Mouse (Mus musculus) bone marrow, adult 2 months (tissue): ENCODE results near the gene Rab5c. TPM values are rescaled to one million over a fixed set of nuclear protein-coding genes. Genes with fewer than 3 reads are reported as not detected.

ENCODE experiments used
- H3K27ac ChIP-seq: fragments of 200-500 bp; 2 replicates; pipeline ENCODE4 v1.5.1; 2012; ENCODE audit warnings: low read depth, mild to moderate bottlenecking, control low read depth, inconsistent platforms, low read length; ENCODE audit not compliant: control insufficient read depth, poor library complexity, insufficient read depth
- H3K4me1 ChIP-seq: fragments of 200-500 bp; 2 replicates; pipeline ENCODE4 v1.6.1; 2011; ENCODE audit warnings: low read length; ENCODE audit not compliant: control insufficient read depth, insufficient read depth
- H3K4me3 ChIP-seq: fragments of 200-500 bp; replicated peaks from 2 replicates; pipeline ENCODE3; 2011; ENCODE audit warnings: mild to moderate bottlenecking, low read depth, low read length, control low read depth; ENCODE audit not compliant: control insufficient read depth
- CTCF ChIP-seq: fragments of 200-500 bp; IDR thresholded peaks from 2 replicates; pipeline ENCODE4 v1.5.1; 2011; ENCODE audit warnings: low read length, control low read depth; ENCODE audit not compliant: control insufficient read depth, insufficient read depth
- POLR2A ChIP-seq: fragments of 200-500 bp; IDR thresholded peaks from 2 replicates; pipeline ENCODE4 v1.6.1; 2011; ENCODE audit warnings: low read depth, mild to moderate bottlenecking, control low read depth, low read length, borderline replicate concordance; ENCODE audit not compliant: control insufficient read depth
- WGBS: fragments of 180-500 bp; shearing (Covaris S2); methylation state at CpG from one replicate; pipeline ENCODE4 v1.1.7; 2018; 5-methylcytosine and 5-hydroxymethylcytosine counted together
- polyA plus RNA-seq: library from polyadenylated mRNA; stranded (reverse); fragments of >200 nt; gene quantifications from 2 replicates; pipeline ENCODE4 v1.2.4, GENCODE M21; 2011; ENCODE audit warnings: low replicate concordance; ENCODE audit not compliant: missing spikeins, insufficient read depth, insufficient read length

The Rab5c gene
- polyA plus RNA-seq, 1 experiment = 126 TPM

DNA sequence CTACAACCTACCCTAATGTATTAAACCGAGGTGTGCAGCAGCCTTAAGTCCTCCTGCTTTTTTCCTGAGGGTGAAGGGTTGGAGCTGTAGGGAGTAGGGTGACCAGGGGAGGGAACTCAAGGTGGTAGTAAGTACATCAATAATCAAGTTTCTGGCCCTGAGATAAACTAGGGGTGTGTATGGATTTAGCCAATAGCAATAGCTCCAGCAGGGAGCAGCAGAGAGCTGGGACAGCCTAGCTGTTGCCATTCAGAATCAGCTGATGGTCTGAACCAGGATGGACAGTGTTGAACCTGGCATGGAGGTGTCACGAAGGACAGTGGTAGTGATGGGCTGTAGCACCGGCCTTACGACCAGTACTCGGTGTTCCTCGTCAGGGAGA is 23.5 kb downstream of the Rab5c start:
- Histone ChIP-seq H3K4me3 (peak overlapping the region; percentile 0), H3K4me1 (peaks cover 5% of the 10 kb centered on the region; the same call in 1 of the 2 replicates), H3K27ac (peak overlapping the region; percentile 78)
- TF ChIP-seq CTCF (peak; percentile 93), POLR2A (no peak)
- 43% methylated on average over 6 of the region's 6 CpGs for whole genome bisulfite sequencing

DNA sequence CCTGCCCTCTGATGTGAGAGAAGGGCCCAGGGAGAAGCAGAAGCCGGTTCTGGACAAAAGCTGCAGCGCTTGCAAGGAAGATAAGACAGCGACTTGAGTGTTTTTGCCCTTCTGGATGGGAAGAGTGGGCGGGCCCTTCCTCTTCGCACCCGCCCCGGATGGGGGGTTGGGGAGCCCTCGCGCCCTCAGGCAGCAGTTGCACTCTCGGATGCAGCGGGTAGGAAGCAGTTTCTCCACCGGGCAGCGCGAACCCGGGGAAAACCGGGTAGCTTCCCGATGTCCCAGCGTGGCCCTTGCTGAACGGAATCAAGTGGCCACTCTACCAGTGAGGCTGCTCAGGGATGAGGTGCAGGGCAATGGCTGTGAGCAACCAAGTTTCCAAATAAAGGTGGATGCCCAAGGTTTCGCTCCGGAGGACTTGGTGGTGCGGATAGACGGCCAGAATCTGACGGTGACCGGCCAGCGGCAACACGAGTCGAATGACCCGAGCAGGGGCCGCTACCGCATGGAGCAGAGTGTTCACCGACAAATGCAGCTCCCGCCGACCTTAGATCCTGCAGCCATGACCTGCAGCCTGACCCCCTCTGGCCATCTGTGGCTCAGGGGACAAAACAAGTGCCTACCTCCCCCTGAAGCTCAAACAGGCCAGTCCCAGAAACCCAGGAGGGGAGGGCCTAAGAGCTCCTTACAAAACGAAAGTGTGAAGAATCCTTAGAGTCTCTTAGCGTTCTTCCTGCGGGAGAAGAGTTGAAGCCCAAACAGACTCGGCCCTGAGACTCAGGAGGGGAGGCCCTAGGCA is 24.1 kb downstream of the Rab5c start, which contains the start of gene Hspb9:
TSS of gene Hspb9 (plus strand) at position 116 of the 799 bp plus-strand sequence.
- TF ChIP-seq CTCF = peak; percentile 17; the same call in 1 of the 2 replicates
- peak; percentile 57; the same call in 1 of the 2 replicates for TF ChIP-seq POLR2A
- H3K27ac ChIP-seq = peak within 1 kb of the TSS; percentile 78
- H3K4me3 ChIP-seq = peak within 1 kb of the TSS; percentile 66
- H3K4me1 ChIP-seq = peaks cover 5% of the 10 kb centered on the region; the same call in 1 of the 2 replicates
- WGBS = 2% methylated on average over 38 of the region's 38 CpGs

DNA sequence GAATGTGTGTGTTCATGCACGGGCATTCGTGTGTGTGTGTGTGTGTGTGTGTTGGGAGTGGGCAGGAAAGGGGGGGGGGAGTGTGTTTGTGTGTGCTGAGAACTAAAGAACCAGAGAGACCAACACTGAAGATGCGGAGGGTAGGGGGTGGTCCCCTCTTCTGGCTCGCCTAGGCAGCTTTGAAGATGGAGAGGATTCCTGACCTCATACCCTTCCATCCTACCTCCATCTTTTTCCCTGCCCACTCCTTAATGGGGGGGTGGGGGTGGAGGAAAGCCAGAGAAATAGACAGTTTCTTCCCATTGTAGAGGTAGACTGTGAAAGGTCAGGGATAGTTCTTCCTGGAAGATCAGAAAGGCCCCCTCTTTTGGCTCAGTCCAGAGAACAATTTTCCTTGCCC is 24.8 kb downstream of the Rab5c start:
- WGBS = 63% methylated on average over 4 of the region's 4 CpGs
- peaks cover 5% of the 10 kb centered on the region; the same call in 1 of the 2 replicates for H3K4me1 ChIP-seq
- H3K4me3 ChIP-seq = no peak overlapping the region
- no peak for TF ChIP-seq CTCF
- TF ChIP-seq POLR2A = no peak
- H3K27ac ChIP-seq = peak overlapping the region; percentile 78

DNA sequence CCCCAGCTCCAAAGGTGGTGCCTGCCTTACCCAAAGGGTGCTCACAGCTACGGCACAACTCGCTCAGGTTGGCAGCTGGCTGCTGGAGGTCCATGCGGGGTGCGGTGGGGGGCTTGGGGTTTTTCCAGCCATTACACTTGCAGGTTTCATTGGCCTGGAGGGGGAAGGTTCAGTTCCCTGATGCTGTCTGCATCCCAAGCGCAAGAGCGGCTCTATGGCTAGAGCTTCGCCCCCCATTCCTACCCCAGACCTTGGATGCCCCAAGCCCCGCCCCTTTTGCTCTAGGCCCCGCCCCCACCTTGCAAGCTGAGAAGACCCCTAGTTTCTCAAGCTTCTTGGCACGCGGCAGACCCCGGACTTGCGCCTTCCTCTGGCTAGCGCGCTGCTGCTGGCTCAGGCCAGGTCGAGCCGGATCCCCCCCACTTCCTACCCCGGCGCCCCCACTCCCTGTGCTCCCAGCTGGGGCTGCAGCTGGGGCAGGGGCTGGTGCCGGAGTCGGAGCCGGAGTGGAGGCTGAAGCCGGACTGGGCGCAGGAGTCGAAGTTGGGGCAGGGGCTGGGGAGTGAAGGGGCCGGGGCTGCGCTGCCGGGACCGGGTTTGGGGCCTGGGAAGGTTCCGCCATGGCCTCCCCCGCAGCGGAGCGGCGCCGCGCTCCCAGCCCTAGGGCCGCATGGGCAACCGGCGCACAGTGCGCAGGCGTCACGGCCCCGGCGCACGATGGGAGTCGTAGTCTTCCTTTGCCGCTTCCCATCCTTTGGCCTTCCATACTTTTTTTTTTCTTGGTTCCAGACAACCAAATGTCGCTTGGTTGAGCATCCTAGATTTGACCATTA is 26.0 kb downstream of the Rab5c start, which contains the start of gene Kat2a:
TSS of gene Kat2a (minus strand) at position 683 of the 833 bp plus-strand sequence.
- 1% methylated on average over 48 of the region's 48 CpGs for WGBS
- peak; percentile 76; the same call in 1 of the 2 replicates for TF ChIP-seq POLR2A
- TF ChIP-seq CTCF = no peak
- Histone ChIP-seq H3K4me3 (peak within 1 kb of the TSS; percentile 67), H3K4me1 (peaks cover 5% of the 10 kb centered on the region; the same call in 1 of the 2 replicates), H3K27ac (peak within 1 kb of the TSS; percentile 78; the same call in 1 of the 2 replicates)

GRCm38 (mm10) chr11:100710977-100711376 is 27.0 kb downstream of the Rab5c start:
- no peak overlapping the region for H3K4me3 ChIP-seq
- no peak overlapping the region for H3K27ac ChIP-seq
- TF ChIP-seq CTCF = no peak
- TF ChIP-seq POLR2A = no peak
- H3K4me1 ChIP-seq = peaks cover 5% of the 10 kb centered on the region; the same call in 1 of the 2 replicates
- 83% methylated on average over 4 of the region's 4 CpGs for WGBS

DNA sequence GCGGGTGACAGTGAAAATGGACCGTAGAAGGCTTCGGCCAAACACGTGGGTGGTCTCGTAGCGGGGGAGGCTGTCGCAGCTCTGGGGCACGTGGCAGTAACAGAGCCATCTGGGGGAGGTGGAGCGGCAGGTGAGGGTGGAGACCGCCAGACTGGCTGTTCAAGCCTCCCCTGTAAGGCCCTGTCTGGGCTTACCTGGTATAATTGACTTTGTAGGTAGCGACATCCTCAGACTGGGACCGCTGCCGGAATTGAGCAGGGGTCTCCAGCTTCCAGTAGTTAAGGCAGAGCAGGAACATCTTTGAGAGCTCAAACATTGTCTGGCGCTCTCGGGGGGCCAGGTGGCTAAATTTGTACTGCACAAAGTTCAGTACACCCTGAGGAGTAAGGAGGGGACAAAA is 27.5 kb downstream of the Rab5c start:
- 91% methylated on average over 15 of the region's 15 CpGs for WGBS
- H3K4me1 ChIP-seq = peaks cover 5% of the 10 kb centered on the region; the same call in 1 of the 2 replicates
- no peak for TF ChIP-seq POLR2A
- no peak for TF ChIP-seq CTCF
- no peak overlapping the region for H3K27ac ChIP-seq
- H3K4me3 ChIP-seq = no peak overlapping the region

DNA sequence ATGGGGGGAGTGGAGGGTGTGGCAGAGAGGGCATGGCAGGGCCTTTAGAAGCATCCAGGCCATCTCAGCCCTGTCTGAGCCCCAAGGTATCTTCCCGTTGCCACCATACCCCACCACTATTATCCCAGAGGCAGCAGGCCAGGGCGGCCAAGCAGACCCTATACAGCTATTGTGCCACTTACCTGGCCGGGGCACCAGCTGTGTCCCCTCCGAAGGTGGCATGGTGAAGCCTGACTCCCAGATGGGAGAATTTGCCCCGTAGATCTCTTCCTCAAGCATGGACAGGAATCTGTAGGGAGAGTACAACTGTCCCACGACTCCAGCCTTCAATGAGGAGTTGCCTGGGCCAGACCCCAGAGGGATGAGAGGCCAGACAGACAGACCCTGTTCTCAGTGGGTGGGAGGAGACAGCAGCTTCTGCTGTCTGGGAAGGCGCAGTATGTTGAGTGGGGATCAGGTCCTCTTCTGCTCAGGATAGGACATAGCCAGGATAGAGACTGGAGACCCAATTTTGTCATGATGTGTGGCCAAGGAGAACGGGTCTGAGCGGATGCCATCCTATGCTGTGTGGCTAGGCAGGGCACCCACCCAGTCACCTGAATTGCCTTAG is 28.7 kb downstream of the Rab5c start:
- Histone ChIP-seq H3K4me1 (peaks cover 5% of the 10 kb centered on the region; the same call in 1 of the 2 replicates), H3K4me3 (no peak overlapping the region), H3K27ac (no peak overlapping the region)
- WGBS = 88% methylated on average over 9 of the region's 9 CpGs
- TF ChIP-seq POLR2A = no peak
- no peak for TF ChIP-seq CTCF

- no peak overlapping the region for H3K27ac ChIP-seq
- peaks cover 5% of the 10 kb centered on the region; the same call in 1 of the 2 replicates for H3K4me1 ChIP-seq
- no peak for TF ChIP-seq POLR2A
- TF ChIP-seq CTCF = no peak
- WGBS = 94% methylated on average over 23 of the region's 23 CpGs
- H3K4me3 ChIP-seq = no peak overlapping the region
These were observed 32.8 kb downstream of the Rab5c start for GRCm38 (mm10) chr11:100705095-100705747.
